Mouse (Mus musculus): ENCODE data around the gene Vti1b. TPM values are rescaled to one million over a fixed set of nuclear protein-coding genes. Genes with fewer than 3 reads are reported as not detected.

Vti1b gene
- polyA plus RNA-seq (2012; ENCODE audit: low replicate concordance), result 49.4 and 75.2 TPM in 2 replicates

DNA sequence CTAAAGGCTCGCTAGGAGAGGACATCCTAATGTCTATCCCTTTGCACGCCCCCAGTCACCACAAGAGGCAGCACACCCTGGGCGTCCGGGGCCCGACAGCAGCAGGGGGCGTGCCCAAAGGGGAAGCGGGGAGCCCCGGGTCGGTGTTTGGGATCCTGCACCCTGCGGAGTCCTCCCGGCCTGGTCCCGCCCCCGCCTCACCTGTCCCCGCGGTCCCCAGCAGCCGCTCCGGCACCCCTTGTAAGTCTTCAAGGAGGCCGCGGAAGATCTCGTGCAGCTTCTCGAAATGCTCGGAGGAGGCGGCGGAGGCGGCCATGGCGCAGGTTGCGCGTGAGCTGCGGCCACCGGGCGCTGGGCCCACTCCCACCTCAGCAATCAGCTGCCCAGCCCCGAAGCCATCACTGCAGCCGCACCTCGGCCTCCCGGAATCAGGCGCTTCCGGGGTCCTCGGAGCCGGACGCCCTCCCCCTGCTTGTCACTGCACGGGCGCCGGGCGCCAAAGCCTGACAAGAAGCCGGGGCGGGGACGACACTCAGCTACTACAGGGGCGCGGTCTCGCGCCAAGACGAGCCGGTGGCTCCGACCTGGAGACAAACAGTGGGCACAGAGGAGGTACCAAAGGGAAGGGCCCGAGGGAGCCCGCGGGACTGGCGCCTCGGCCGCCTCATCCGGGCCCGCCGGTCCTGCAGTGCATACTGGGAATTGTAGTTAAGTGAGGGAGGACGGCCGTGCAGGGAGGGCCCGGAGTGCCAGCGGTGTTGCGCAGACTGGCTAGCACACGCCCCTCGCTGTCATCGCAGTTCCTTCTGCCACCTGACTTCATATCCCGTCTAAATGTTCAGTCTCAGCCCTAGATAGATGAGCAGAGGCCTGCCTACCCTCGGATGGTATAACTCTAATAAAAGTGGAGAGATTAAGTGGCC lies at the start of gene Vti1b:
Gene Vti1b (minus strand): TSS at position 649 of the 923 bp plus-strand sequence.

DNA sequence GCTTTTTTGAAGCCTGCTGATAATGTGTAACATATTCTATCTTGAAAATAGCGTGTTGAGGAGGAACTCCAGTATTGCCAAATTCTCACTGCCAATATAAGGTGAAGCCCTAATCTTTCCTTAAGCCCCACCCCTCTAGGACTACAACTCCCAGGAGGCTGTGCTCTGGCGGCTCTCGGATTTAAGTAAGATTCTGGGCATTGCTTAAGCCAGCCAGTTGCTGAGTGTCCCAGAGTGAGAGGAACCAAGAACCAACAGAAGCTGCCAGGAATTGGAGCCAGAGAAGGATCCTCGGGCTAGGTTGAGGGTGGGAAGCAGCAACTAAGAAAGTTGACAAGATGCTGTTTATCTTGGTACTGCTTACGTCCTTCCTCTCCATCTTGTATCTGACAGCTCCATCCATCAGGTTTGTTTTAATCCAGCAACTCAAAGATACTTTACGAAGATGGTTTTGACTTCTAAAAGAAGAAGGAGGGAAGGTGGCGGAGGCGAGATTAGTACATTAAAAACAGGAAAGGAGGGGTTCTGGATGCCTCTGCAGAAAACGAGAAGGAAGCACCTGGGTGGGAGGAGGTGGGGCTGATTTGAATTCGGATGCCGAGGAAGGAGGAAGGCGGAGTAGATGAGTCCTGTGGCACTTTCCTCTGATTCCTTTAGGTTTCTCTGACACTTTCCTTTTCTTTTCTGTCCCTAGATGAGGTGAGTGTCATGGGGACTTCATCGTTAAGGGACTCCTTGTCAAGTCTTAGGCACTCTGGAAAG lies 36.4 kb upstream of the Vti1b start, which contains the start of gene Rdh12:
Gene Rdh12 (plus strand): TSS at position 212 of the 762 bp plus-strand sequence.

DNA sequence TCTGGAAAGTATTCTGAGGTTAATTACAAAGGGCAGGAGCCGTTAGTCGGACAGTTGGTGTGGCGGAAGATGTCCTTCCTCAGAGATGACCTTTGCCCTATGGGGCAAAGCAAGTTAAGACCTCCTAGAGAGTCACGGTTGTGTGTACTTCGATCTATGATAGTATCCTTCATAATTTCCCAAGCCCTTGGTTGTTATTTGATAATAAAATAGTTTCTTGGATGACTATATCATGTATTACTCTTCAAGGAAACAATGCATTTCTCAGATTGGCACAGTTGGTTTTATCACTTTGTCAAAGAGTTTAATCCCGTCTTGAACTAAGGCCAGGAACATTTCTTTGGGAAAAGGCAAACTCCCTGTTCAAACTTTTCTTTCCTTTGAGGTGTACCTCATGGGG lies 19.7 kb upstream of the Vti1b start, which contains the start of gene Rdh11:
Gene Rdh11 (minus strand): TSS at position 101 of the 400 bp plus-strand sequence.

DNA sequence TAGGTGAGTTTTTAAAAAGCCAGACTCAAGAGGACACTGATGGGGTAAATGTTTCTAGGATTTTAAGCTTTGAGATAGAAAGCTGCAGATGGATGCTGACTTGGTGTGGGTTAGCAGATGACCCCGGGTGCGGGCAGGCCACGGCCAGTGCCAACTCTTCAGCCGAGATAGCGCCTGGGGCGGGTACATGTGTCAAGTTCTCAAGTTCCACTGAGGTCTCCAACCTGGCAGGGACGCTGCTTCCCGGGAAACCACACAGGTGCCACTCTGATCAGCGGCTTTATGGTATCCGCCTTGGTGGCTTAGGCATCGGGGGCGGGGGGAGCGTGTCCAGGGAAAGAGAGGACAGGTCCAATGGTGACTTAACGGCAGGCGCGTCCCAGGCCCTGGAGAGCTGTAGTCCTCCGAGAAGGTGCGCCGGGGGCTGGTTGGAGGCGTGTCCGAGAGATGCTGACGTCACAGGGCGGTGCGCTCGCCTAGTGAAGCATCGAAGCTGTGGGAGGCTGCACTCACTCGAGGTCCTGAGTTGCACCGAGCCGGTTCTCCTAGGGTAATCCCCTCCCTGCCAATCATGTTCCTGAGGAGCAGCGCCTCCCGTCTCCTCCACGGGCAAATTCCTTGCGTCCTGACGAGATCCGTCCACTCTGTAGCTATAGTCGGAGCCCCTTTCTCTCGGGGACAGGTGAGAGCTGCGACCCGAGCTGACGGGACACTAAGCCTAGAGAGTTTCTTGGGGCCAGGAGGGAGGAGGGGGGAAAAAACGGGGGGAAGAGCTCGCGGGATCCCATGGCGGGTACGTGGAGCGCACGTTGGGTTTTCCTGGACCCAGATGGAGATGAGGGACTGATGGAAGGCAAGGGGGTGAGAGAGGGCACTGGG lies 41.9 kb downstream of the Vti1b start, which contains the start of gene Arg2:
Gene Arg2 (plus strand): TSS at position 479 of the 879 bp plus-strand sequence.

Other genes starting within 250 kb of the Vti1b start
- 42.2 and 44.1 TPM in 2 replicates for gene Tmem229b, start 165.0 kb downstream of the Vti1b start, polyA plus RNA-seq (2012; ENCODE audit: low replicate concordance)
- gene Plekhh1, start 143.5 kb downstream of the Vti1b start, polyA plus RNA-seq (2012; ENCODE audit: low replicate concordance), result 0.16 and 0.18 TPM in 2 replicates
- gene Pigh, start 83.0 kb downstream of the Vti1b start, polyA plus RNA-seq (2012; ENCODE audit: low replicate concordance), result 6.6 and 11.3 TPM in 2 replicates
- gene Arg2, start 41.9 kb downstream of the Vti1b start, polyA plus RNA-seq (2012; ENCODE audit: low replicate concordance), result 0.93 and 1.2 TPM in 2 replicates
- gene Rdh11, start 19.6 kb upstream of the Vti1b start, polyA plus RNA-seq (2012; ENCODE audit: low replicate concordance), result 0.80 and 1.4 TPM in 2 replicates
- 1.4 and 3.5 TPM in 2 replicates for gene Rdh12, start 36.2 kb upstream of the Vti1b start, polyA plus RNA-seq (2012; ENCODE audit: low replicate concordance)
- gene Zfyve26, start 123.6 kb upstream of the Vti1b start, polyA plus RNA-seq (2012; ENCODE audit: low replicate concordance), result 6.4 and 14.6 TPM in 2 replicates
- gene Rad51b, start 124.6 kb upstream of the Vti1b start, polyA plus RNA-seq (2012; ENCODE audit: low replicate concordance), result 0.08 and 0.10 TPM in 2 replicates

Measured in hematopoietic multipotent progenitor cell, adult 10-12 weeks (in vitro differentiated cells).